Mouse (Mus musculus) embryonic fibroblast, embryonic 13.5 days (primary cell): Measurements from ENCODE around the gene Nav3. TPM values are rescaled to one million over a fixed set of nuclear protein-coding genes. Genes with fewer than 3 reads are reported as not detected.

Experiments used
- H3K27ac ChIP-seq: 2 replicates; pipeline ENCODE4 v1.5.1; 2012; ENCODE audit warnings: low read length, control low read depth, inconsistent platforms; ENCODE audit not compliant: insufficient read depth
- H3K4me1 ChIP-seq: 2 replicates; pipeline ENCODE4 v1.6.1; 2011; ENCODE audit warnings: low read length; ENCODE audit not compliant: control insufficient read depth, insufficient read depth
- H3K4me3 ChIP-seq: 2 replicates; pipeline ENCODE4 v1.5.1; 2011; ENCODE audit warnings: mild to moderate bottlenecking, control low read depth, low read length; ENCODE audit not compliant: insufficient read depth
- CTCF ChIP-seq: IDR thresholded peaks from 2 replicates; pipeline ENCODE4 v1.5.1; 2011; ENCODE audit warnings: mild to moderate bottlenecking, control low read depth, low read length, moderate library complexity, borderline replicate concordance; ENCODE audit not compliant: insufficient read depth
- POLR2A ChIP-seq: IDR thresholded peaks from 2 replicates; pipeline ENCODE4 v1.6.1; 2011; ENCODE audit warnings: low read depth, mild to moderate bottlenecking, control low read depth, low read length, moderate library complexity
- polyA plus RNA-seq: library from polyadenylated mRNA; stranded (reverse); fragments of >200 nt; gene quantifications from 2 replicates; pipeline ENCODE4 v1.2.4, GENCODE M21; 2011; ENCODE audit warnings: low read depth; ENCODE audit not compliant: missing spikeins, insufficient read length

Nav3 gene
- polyA plus RNA-seq, 1 experiment = 5.2 TPM

GRCm38 (mm10) chr10:109929319-109929622, 526.7 kb downstream of the Nav3 start:
- Histone ChIP-seq H3K4me1 (no peaks in the 10 kb centered on the region; the same call in 1 of the 2 replicates), H3K27ac (no peak overlapping the region; the same call in 1 of the 2 replicates), H3K4me3 (no peak overlapping the region)
- TF ChIP-seq CTCF (no peak), POLR2A (no peak)

- Histone ChIP-seq H3K4me1 (no peaks in the 10 kb centered on the region; the same call in 1 of the 2 replicates), H3K4me3 (no peak overlapping the region), H3K27ac (no peak overlapping the region; the same call in none of the 2 replicates)
- no peak for TF ChIP-seq POLR2A
- no peak for TF ChIP-seq CTCF
These were observed 527.3 kb downstream of the Nav3 start for GRCm38 (mm10) chr10:109928547-109929318.

- TF ChIP-seq POLR2A (no peak), CTCF (no peak)
- H3K4me3 ChIP-seq = no peak overlapping the region
- no peak overlapping the region for H3K27ac ChIP-seq
- peaks cover 2% of the 10 kb centered on the region; the same call in 1 of the 2 replicates for H3K4me1 ChIP-seq
These were observed 529.9 kb downstream of the Nav3 start for GRCm38 (mm10) chr10:109926149-109926548.

GRCm38 (mm10) chr10:109924136-109924535, 531.9 kb downstream of the Nav3 start:
- no peak for TF ChIP-seq POLR2A
- no peak for TF ChIP-seq CTCF
- Histone ChIP-seq H3K27ac (no peak overlapping the region), H3K4me1 (peaks cover 2% of the 10 kb centered on the region; the same call in 1 of the 2 replicates), H3K4me3 (no peak overlapping the region)

- TF ChIP-seq CTCF = no peak
- TF ChIP-seq POLR2A = no peak
- Histone ChIP-seq H3K4me1 (0 out of 2 replicates have a peak, but pooled peaks cover 2% of the 10 kb centered on the region), H3K4me3 (no peak overlapping the region), H3K27ac (no peak overlapping the region)
These were observed 534.6 kb downstream of the Nav3 start for GRCm38 (mm10) chr10:109921368-109921767.

- no peak overlapping the region for H3K27ac ChIP-seq
- no peak overlapping the region for H3K4me3 ChIP-seq
- TF ChIP-seq POLR2A (no peak), CTCF (peak; percentile 53; the same call in 1 of the 2 replicates)
- 0 out of 2 replicates have a peak, but pooled peaks cover 2% of the 10 kb centered on the region for H3K4me1 ChIP-seq
These were observed 535.3 kb downstream of the Nav3 start for GRCm38 (mm10) chr10:109920607-109921187.

GRCm38 (mm10) chr10:109919515-109919914, 536.5 kb downstream of the Nav3 start:
- Histone ChIP-seq H3K4me3 (no peak overlapping the region), H3K27ac (no peak overlapping the region), H3K4me1 (0 out of 2 replicates have a peak, but pooled peaks cover 2% of the 10 kb centered on the region)
- TF ChIP-seq CTCF = no peak; the same call in 1 of the 2 replicates
- no peak for TF ChIP-seq POLR2A

GRCm38 (mm10) chr10:109907206-109907605, 548.8 kb downstream of the Nav3 start:
- no peak overlapping the region for H3K4me3 ChIP-seq
- H3K27ac ChIP-seq = no peak overlapping the region
- TF ChIP-seq POLR2A (no peak), CTCF (no peak)
- peaks cover 8% of the 10 kb centered on the region; the same call in 1 of the 2 replicates for H3K4me1 ChIP-seq

GRCm38 (mm10) chr10:109906413-109906785, 549.6 kb downstream of the Nav3 start:
- peaks cover 8% of the 10 kb centered on the region; the same call in 1 of the 2 replicates for H3K4me1 ChIP-seq
- TF ChIP-seq POLR2A (no peak), CTCF (no peak)
- no peak overlapping the region for H3K27ac ChIP-seq
- H3K4me3 ChIP-seq = no peak overlapping the region
